Mouse (Mus musculus): ENCODE data around the gene Inhbb. TPM values are rescaled to one million over a fixed set of nuclear protein-coding genes. Genes with fewer than 3 reads are reported as not detected.

Gene Inhbb
- polyA plus RNA-seq, 1 experiment = 0.51 TPM

- Histone ChIP-seq H3K27ac (ENCODE audit: insufficient read depth, low read depth, low read length) (no peak overlapping the region), H3K4me1 (ENCODE audit: control insufficient read depth, insufficient read depth, low read length) (no peaks in the 10 kb centered on the region)
- no peak for TF ChIP-seq POLR2A (IDR thresholded peaks at IDR 0.05; ENCODE audit: borderline replicate concordance, low read depth, low read length)
- TF ChIP-seq CTCF (IDR thresholded peaks at IDR 0.05; ENCODE audit: low read depth, low read length) = no peak
Measured at GRCm38 (mm10) chr1:119388664-119389396, 33.2 kb downstream of the Inhbb start.

GRCm38 (mm10) chr1:119386306-119386705 is 35.7 kb downstream of the Inhbb start:
- TF ChIP-seq POLR2A (IDR thresholded peaks at IDR 0.05; ENCODE audit: borderline replicate concordance, low read depth, low read length) (no peak), CTCF (IDR thresholded peaks at IDR 0.05; ENCODE audit: low read depth, low read length) (no peak)
- no peak overlapping the region for H3K27ac ChIP-seq (ENCODE audit: insufficient read depth, low read depth, low read length)
- H3K4me1 ChIP-seq (ENCODE audit: control insufficient read depth, insufficient read depth, low read length) = no peaks in the 10 kb centered on the region
- no peak overlapping the region for H3K4me3 ChIP-seq (ENCODE audit: insufficient read depth, low read length)

More at GRCm38 (mm10) chr1:119388664-119389396, 33.2 kb downstream of the Inhbb start:
- H3K4me3 ChIP-seq (ENCODE audit: insufficient read depth, low read length) = no peak overlapping the region

GRCm38 (mm10) chr1:119383916-119384315 is 38.1 kb downstream of the Inhbb start:
- H3K4me3 ChIP-seq (ENCODE audit: insufficient read depth, low read length) = no peak overlapping the region
- TF ChIP-seq POLR2A (IDR thresholded peaks at IDR 0.05; ENCODE audit: borderline replicate concordance, low read depth, low read length) (no peak), CTCF (IDR thresholded peaks at IDR 0.05; ENCODE audit: low read depth, low read length) (no peak)
- no peak overlapping the region for H3K27ac ChIP-seq (ENCODE audit: insufficient read depth, low read depth, low read length)

DNA sequence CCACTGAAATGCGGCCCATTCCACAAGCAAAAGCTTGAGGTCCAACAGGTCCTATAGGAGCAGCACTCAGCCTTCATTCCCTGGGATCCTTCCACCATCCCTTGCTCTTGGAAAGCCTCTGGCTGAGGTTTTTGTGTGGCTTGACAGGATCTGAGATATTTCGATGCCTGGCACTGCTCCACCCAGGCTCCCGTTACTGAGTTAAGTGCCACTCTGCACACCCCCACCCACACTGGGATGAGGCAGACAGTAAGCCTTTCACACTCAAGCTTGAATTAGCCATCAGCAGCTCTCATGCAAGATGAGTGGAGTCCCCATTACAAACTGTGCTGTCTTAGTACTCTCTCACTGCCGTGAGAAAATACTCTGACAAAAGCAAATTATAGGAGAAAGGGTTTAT is 41.4 kb downstream of the Inhbb start:
- Histone ChIP-seq H3K4me1 (ENCODE audit: control insufficient read depth, insufficient read depth, low read length) (no peaks in the 10 kb centered on the region), H3K27ac (ENCODE audit: insufficient read depth, low read depth, low read length) (no peak overlapping the region), H3K4me3 (ENCODE audit: insufficient read depth, low read length) (no peak overlapping the region)
- TF ChIP-seq POLR2A (IDR thresholded peaks at IDR 0.05; ENCODE audit: borderline replicate concordance, low read depth, low read length) = no peak
- no peak for TF ChIP-seq CTCF (IDR thresholded peaks at IDR 0.05; ENCODE audit: low read depth, low read length)

More at GRCm38 (mm10) chr1:119383916-119384315, 38.1 kb downstream of the Inhbb start:
- H3K4me1 ChIP-seq (ENCODE audit: control insufficient read depth, insufficient read depth, low read length) = no peaks in the 10 kb centered on the region

- H3K27ac ChIP-seq (ENCODE audit: insufficient read depth, low read depth, low read length) = no peak overlapping the region
- H3K4me3 ChIP-seq (ENCODE audit: insufficient read depth, low read length) = no peak overlapping the region
- TF ChIP-seq CTCF (IDR thresholded peaks at IDR 0.05; ENCODE audit: low read depth, low read length) (no peak), POLR2A (IDR thresholded peaks at IDR 0.05; ENCODE audit: borderline replicate concordance, low read depth, low read length) (no peak)
- H3K4me1 ChIP-seq (ENCODE audit: control insufficient read depth, insufficient read depth, low read length) = no peaks in the 10 kb centered on the region
Measured at GRCm38 (mm10) chr1:119375376-119375775, 46.7 kb downstream of the Inhbb start.

DNA sequence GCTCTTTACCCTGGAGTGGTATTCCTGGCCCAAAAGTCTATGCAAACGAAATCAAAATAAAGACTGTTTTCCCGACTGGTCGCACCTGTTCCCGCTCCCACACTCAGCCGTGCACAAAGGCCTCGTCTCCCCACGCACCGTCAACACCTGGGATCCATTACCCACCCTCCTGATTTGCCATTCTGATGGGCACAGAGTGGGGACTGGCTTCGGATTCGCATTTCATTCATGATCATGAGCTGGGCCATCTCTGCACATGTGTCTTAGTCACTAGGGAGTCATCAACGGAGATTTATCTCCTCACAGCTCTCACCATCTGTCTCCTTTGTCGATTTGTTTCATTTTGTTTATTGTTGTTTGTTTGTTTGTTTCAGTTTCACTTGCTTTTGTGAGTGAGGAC is 54.5 kb downstream of the Inhbb start:
- TF ChIP-seq POLR2A (IDR thresholded peaks at IDR 0.05; ENCODE audit: borderline replicate concordance, low read depth, low read length) (no peak), CTCF (IDR thresholded peaks at IDR 0.05; ENCODE audit: low read depth, low read length) (no peak)
- H3K4me1 ChIP-seq (ENCODE audit: control insufficient read depth, insufficient read depth, low read length) = no peaks in the 10 kb centered on the region
- no peak overlapping the region for H3K27ac ChIP-seq (ENCODE audit: insufficient read depth, low read depth, low read length)
- no peak overlapping the region for H3K4me3 ChIP-seq (ENCODE audit: insufficient read depth, low read length)

GRCm38 (mm10) chr1:119366315-119366714 is 55.7 kb downstream of the Inhbb start:
- H3K4me1 ChIP-seq (ENCODE audit: control insufficient read depth, insufficient read depth, low read length) = no peaks in the 10 kb centered on the region
- no peak overlapping the region for H3K4me3 ChIP-seq (ENCODE audit: insufficient read depth, low read length)
- H3K27ac ChIP-seq (ENCODE audit: insufficient read depth, low read depth, low read length) = no peak overlapping the region
- TF ChIP-seq POLR2A (IDR thresholded peaks at IDR 0.05; ENCODE audit: borderline replicate concordance, low read depth, low read length) (no peak), CTCF (IDR thresholded peaks at IDR 0.05; ENCODE audit: low read depth, low read length) (no peak)

Other genes starting within 250 kb of the Inhbb start
- 81.8 and 82.8 TPM in 2 replicates for gene Ralb, start 82.5 kb upstream of the Inhbb start, polyA plus RNA-seq (2012; ENCODE audit: insufficient read depth, insufficient read length, missing spikeins)
- gene Tmem185b, start 103.9 kb upstream of the Inhbb start, polyA plus RNA-seq (2012; ENCODE audit: insufficient read depth, insufficient read length, missing spikeins) = 17.3 and 20.0 TPM in 2 replicates
- gene Epb41l5, start 226.8 kb upstream of the Inhbb start, polyA plus RNA-seq (2012; ENCODE audit: insufficient read depth, insufficient read length, missing spikeins) = 0.45 and 0.99 TPM in 2 replicates